Mouse (Mus musculus): ENCODE measurements at regions not wholly inside any gene's neighbourhood (a gene's known extent, or its start where the extent isn't known, plus 50 kb on each side); places are given as distances from the start of the nearest gene placed in this dataset.

DNA sequence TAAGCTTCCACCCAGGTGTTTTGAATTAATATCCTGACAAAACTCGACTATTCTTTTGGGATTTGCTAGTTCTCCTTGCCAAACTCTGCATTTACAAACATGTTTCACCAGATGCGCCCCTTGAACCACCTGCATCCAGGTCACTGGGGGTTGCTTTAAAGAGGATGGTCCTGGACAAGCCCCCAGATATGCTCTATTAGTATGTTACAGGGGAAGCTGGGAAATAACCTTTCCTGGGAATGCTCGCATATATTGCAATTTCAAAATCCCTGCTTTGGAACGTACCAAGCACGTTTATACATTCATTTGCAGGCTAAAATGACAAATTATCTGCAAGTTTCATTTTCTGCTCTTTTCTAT lies 205.2 kb upstream of the Xrcc4 start:
- no peak for DNase-seq (ENCODE audit: low read depth in 1 of 2, low spot score in 2 of 2)
- H3K4me1 ChIP-seq (ENCODE audit: control insufficient read depth, insufficient read depth, insufficient read length): no peaks in the 10 kb centered on the region
- no peaks in the 10 kb centered on the region for H3K36me3 ChIP-seq (ENCODE audit: control insufficient read depth, insufficient read depth, low read length)
- no peaks in the 10 kb centered on the region for H3K27me3 ChIP-seq (ENCODE audit: control insufficient read depth, insufficient read depth, low read length)
- no peak overlapping the region for H3K4me3 ChIP-seq (ENCODE audit: extremely low read depth, insufficient read depth, insufficient read length)
- TF ChIP-seq CTCF (IDR thresholded peaks at IDR 0.05; ENCODE audit: extremely low read depth, insufficient read depth, insufficient read length, insufficient replicate concordance) (no peak), POLR2A (IDR thresholded peaks at IDR 0.05; ENCODE audit: low read depth, low read length) (no peak)
- WGBS: 91% methylated on average over 5 of the region's 5 CpGs
- no peak overlapping the region for H3K27ac ChIP-seq (ENCODE audit: insufficient read depth, low read length)

DNA sequence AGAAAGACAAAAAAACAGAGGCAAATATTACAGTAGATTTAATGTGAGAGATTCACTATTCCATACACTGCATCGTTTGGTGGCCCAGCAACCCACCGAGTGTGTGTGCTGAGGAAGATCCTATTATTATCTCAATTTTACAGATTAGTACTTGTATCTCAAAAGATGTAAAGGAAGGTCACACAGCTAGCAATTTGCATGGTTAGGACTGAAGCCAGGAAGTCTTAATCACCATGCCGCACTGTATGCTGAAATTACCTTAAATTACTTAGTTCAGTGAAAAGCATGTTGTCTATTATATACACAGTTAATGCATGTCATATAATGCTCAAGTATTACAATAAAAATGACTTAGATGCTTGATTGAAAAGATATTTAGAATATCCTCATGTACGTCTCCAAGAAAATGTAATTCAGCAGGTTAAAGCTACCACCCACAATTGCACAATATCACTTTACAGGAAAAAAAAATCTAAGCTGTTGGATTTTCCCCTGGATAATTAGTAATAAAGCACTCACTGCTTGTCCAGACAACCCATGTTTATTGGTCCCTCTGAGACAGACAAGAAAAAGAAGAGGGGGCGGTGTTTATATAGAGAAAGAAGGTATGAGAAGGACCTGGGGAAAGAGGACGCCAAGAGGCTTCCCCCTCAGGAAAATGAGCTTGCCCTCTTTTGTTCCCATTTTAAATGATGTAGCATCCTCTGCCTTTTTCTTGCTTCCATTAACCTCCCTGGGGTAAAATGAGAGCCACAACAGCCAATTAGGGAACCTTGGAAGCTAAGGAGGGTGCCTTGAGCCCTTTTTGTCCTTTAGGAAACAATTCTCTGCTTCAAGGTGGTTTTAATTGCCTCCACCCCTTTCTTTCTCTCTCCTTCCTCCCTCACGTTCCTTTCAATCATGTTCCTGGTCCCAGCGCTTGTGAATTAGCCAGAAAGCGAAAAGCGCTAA lies 204.6 kb upstream of the Xrcc4 start:
- Histone ChIP-seq H3K27ac (ENCODE audit: insufficient read depth, low read length) (no peak overlapping the region), H3K4me1 (ENCODE audit: control insufficient read depth, insufficient read depth, insufficient read length) (no peaks in the 10 kb centered on the region), H3K4me3 (ENCODE audit: extremely low read depth, insufficient read depth, insufficient read length) (no peak overlapping the region), H3K36me3 (ENCODE audit: control insufficient read depth, insufficient read depth, low read length) (no peaks in the 10 kb centered on the region), H3K27me3 (ENCODE audit: control insufficient read depth, insufficient read depth, low read length) (no peaks in the 10 kb centered on the region)
- 86% methylated on average over 10 of the region's 10 CpGs for WGBS
- DNase-seq (ENCODE audit: low read depth in 1 of 2, low spot score in 2 of 2): no peak
- TF ChIP-seq POLR2A (IDR thresholded peaks at IDR 0.05; ENCODE audit: low read depth, low read length): no peak
- TF ChIP-seq CTCF (IDR thresholded peaks at IDR 0.05; ENCODE audit: extremely low read depth, insufficient read depth, insufficient read length, insufficient replicate concordance): no peak

DNA sequence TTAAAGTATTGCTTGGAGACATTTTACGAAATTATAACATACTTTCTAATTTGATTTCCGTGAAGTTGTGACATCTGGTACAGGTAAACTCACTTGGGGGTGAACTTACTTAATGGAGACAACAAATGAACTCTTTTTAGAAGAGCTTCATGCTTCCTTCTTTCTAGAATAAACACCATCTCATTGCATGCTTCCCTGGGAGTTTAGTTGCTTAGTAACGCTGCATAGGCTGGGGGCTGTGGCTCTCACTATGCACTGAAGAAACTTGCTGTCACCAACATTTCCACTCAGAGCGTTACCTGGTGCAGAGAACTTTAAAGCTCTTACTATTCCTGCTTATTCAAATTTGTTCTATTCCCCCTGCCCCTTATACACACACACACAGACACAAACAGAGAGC lies 203.5 kb upstream of the Xrcc4 start:
- WGBS: 90% methylated on average over 4 of the region's 4 CpGs
- no peak overlapping the region for H3K4me3 ChIP-seq (ENCODE audit: extremely low read depth, insufficient read depth, insufficient read length)
- no peak overlapping the region for H3K27ac ChIP-seq (ENCODE audit: insufficient read depth, low read length)
- H3K36me3 ChIP-seq (ENCODE audit: control insufficient read depth, insufficient read depth, low read length): no peaks in the 10 kb centered on the region
- no peak for TF ChIP-seq POLR2A (IDR thresholded peaks at IDR 0.05; ENCODE audit: low read depth, low read length)
- TF ChIP-seq CTCF (IDR thresholded peaks at IDR 0.05; ENCODE audit: extremely low read depth, insufficient read depth, insufficient read length, insufficient replicate concordance): no peak
- H3K27me3 ChIP-seq (ENCODE audit: control insufficient read depth, insufficient read depth, low read length): no peaks in the 10 kb centered on the region
- H3K4me1 ChIP-seq (ENCODE audit: control insufficient read depth, insufficient read depth, insufficient read length): no peaks in the 10 kb centered on the region
- no peak for DNase-seq (ENCODE audit: low read depth in 1 of 2, low spot score in 2 of 2)

DNA sequence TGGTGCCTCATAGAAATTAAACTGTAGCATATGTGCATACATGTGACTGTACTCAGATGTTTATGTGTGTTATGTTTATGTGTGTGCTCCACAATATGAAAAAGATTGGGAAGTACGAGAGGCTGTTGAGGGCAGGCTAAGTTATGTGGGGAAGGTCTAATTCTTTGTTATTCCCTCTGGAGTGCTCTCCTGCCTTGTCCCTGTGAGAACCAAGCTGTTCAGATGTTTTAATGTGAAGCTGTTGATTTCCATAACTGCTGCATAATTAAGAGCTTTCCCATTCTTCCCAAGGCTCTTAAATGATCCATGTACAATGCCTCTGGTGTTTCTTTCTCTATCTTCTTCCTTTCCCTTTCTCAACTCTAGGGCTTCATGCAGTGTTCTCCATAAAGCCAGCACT lies 202.7 kb upstream of the Xrcc4 start:
- 100% methylated on average over 1 of the region's 1 CpGs for WGBS
- Histone ChIP-seq H3K4me1 (ENCODE audit: control insufficient read depth, insufficient read depth, insufficient read length) (no peaks in the 10 kb centered on the region), H3K4me3 (ENCODE audit: extremely low read depth, insufficient read depth, insufficient read length) (no peak overlapping the region), H3K36me3 (ENCODE audit: control insufficient read depth, insufficient read depth, low read length) (no peaks in the 10 kb centered on the region), H3K27me3 (ENCODE audit: control insufficient read depth, insufficient read depth, low read length) (no peaks in the 10 kb centered on the region), H3K27ac (ENCODE audit: insufficient read depth, low read length) (no peak overlapping the region)
- DNase-seq (ENCODE audit: low read depth in 1 of 2, low spot score in 2 of 2): no peak
- TF ChIP-seq POLR2A (IDR thresholded peaks at IDR 0.05; ENCODE audit: low read depth, low read length) (no peak), CTCF (IDR thresholded peaks at IDR 0.05; ENCODE audit: extremely low read depth, insufficient read depth, insufficient read length, insufficient replicate concordance) (no peak)

DNA sequence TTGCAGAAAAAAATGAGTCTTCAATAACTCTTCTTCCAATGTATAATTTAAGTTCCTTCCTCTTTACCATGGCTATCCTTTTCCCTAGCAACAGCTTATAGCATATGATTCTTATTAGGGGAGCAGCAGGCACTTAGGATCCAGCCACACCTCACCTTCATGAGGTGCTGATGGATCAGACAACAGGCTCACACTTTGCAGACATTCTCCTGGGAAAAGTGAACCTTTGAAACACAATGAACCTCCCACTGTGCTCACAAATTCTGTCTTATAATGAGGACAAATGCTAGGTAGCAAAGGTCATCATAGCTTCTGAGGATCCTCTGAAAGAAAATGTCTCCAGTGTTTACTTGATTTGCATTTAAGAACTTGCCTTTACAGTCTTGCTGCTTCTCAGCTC lies 191.6 kb upstream of the Xrcc4 start:
- no peaks in the 10 kb centered on the region for H3K27me3 ChIP-seq (ENCODE audit: control insufficient read depth, insufficient read depth, low read length)
- no peak for DNase-seq (ENCODE audit: low read depth in 1 of 2, low spot score in 2 of 2)
- no peak for TF ChIP-seq POLR2A (IDR thresholded peaks at IDR 0.05; ENCODE audit: low read depth, low read length)
- no peak for TF ChIP-seq CTCF (IDR thresholded peaks at IDR 0.05; ENCODE audit: extremely low read depth, insufficient read depth, insufficient read length, insufficient replicate concordance)
- no peak overlapping the region for H3K4me3 ChIP-seq (ENCODE audit: extremely low read depth, insufficient read depth, insufficient read length)
- H3K36me3 ChIP-seq (ENCODE audit: control insufficient read depth, insufficient read depth, low read length): no peaks in the 10 kb centered on the region
- H3K4me1 ChIP-seq (ENCODE audit: control insufficient read depth, insufficient read depth, insufficient read length): no peaks in the 10 kb centered on the region
- no peak overlapping the region for H3K27ac ChIP-seq (ENCODE audit: insufficient read depth, low read length)

DNA sequence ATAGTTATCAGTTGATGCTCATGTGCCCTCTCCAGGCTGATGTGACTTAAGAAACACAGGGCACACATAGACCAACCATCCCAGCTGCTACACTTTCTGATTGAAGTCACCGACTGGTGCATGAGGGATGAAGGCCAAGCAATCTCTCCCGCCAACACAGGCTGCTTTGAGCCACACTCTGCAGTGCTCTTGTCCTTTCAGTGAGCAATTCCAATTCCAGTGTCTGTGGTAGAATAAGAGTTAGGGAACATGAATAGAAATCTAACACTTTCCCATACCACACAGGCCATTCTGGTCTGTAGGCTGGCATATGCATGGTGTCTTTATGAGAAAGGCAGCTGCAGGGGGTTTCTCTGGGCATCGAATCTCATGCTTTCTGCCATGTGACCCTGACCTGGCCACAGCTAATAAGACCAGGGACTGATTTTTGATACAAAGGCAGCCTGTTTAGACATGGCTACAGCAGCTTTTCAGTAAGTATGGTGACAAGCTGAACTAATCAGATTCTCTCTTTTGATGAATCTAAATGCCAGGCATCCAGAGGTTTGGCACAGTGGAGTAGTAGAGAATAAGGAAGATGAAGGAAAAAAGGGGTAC lies 190.5 kb upstream of the Xrcc4 start:
- Histone ChIP-seq H3K4me3 (ENCODE audit: extremely low read depth, insufficient read depth, insufficient read length) (no peak overlapping the region), H3K27me3 (ENCODE audit: control insufficient read depth, insufficient read depth, low read length) (no peaks in the 10 kb centered on the region), H3K4me1 (ENCODE audit: control insufficient read depth, insufficient read depth, insufficient read length) (no peaks in the 10 kb centered on the region), H3K27ac (ENCODE audit: insufficient read depth, low read length) (no peak overlapping the region), H3K36me3 (ENCODE audit: control insufficient read depth, insufficient read depth, low read length) (no peaks in the 10 kb centered on the region)
- WGBS: 82% methylated on average over 3 of the region's 3 CpGs
- DNase-seq (ENCODE audit: low read depth in 1 of 2, low spot score in 2 of 2): no peak
- TF ChIP-seq POLR2A (IDR thresholded peaks at IDR 0.05; ENCODE audit: low read depth, low read length): no peak
- no peak for TF ChIP-seq CTCF (IDR thresholded peaks at IDR 0.05; ENCODE audit: extremely low read depth, insufficient read depth, insufficient read length, insufficient replicate concordance)

DNA sequence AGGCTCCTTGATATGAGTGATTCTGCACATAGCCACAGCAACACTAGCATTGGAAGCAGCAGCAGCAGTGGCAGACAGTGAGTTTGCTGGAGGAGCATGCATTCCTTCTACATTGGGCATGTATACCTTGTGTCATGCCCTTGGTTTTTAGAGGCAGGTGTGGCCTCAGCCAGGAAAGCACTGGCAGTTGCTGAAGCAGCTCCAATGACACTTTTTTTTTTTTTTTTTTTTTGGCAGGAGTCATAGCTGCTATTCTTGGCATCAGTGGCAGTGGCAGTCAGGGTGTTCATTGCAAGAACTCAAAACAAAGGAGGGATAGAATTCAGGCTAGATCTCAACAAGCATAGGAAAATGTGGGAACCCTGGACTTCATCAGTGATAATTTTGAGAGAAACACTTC lies 189.9 kb upstream of the Xrcc4 start:
- Histone ChIP-seq H3K4me3 (ENCODE audit: extremely low read depth, insufficient read depth, insufficient read length) (no peak overlapping the region), H3K4me1 (ENCODE audit: control insufficient read depth, insufficient read depth, insufficient read length) (no peaks in the 10 kb centered on the region), H3K36me3 (ENCODE audit: control insufficient read depth, insufficient read depth, low read length) (no peaks in the 10 kb centered on the region), H3K27ac (ENCODE audit: insufficient read depth, low read length) (no peak overlapping the region), H3K27me3 (ENCODE audit: control insufficient read depth, insufficient read depth, low read length) (no peaks in the 10 kb centered on the region)
- TF ChIP-seq POLR2A (IDR thresholded peaks at IDR 0.05; ENCODE audit: low read depth, low read length): no peak
- TF ChIP-seq CTCF (IDR thresholded peaks at IDR 0.05; ENCODE audit: extremely low read depth, insufficient read depth, insufficient read length, insufficient replicate concordance): no peak
- DNase-seq (ENCODE audit: low read depth in 1 of 2, low spot score in 2 of 2): no peak
